Mouse (Mus musculus) embryonic facial prominence, embryonic 13.5 days (tissue): Measurements from ENCODE around the gene Heca. TPM values are rescaled to one million over a fixed set of nuclear protein-coding genes. Genes with fewer than 3 reads are reported as not detected.
"Not testable (repeated sequence)": the region's sequence is repeated elsewhere in the genome, so short reads cannot be mapped to it uniquely, and the experiment has no call there.

Experiments used
- ATAC-seq: fragments of 200-750 bp; cut with Nextera tagmentation; 2 replicates; pipeline ENCODE4 v1.8.0; 2017; ENCODE audit warnings: low read depth; ENCODE audit not compliant: insufficient number of reproducible peaks, insufficient read depth, low FRiP score, low TSS enrichment
- H3K27ac ChIP-seq: fragments of 300-500 bp; sonication (generic); 2 replicates; pipeline ENCODE4 v1.5.1; 2015; ENCODE audit warnings: moderate library complexity, mild to moderate bottlenecking, inconsistent platforms
- H3K27me3 ChIP-seq: fragments of 300-500 bp; sonication (generic); 2 replicates; pipeline ENCODE4 v1.6.1; 2015; ENCODE audit warnings: mild to moderate bottlenecking, inconsistent platforms
- H3K36me3 ChIP-seq: fragments of 300-500 bp; sonication (generic); 2 replicates; pipeline ENCODE4 v1.6.1; 2015; ENCODE audit warnings: mild to moderate bottlenecking, inconsistent platforms
- H3K4me1 ChIP-seq: fragments of 300-500 bp; sonication (generic); 2 replicates; pipeline ENCODE4 v1.6.1; 2015; ENCODE audit warnings: inconsistent platforms
- H3K4me2 ChIP-seq: fragments of 300-500 bp; sonication (generic); 2 replicates; pipeline ENCODE4 v1.6.1; 2015; ENCODE audit warnings: moderate library complexity, mild to moderate bottlenecking, inconsistent platforms
- H3K4me3 ChIP-seq: fragments of 300-500 bp; sonication (generic); 2 replicates; pipeline ENCODE4 v1.5.1; 2015; ENCODE audit warnings: mild to moderate bottlenecking, inconsistent platforms
- H3K9ac ChIP-seq: fragments of 300-500 bp; sonication (generic); 2 replicates; pipeline ENCODE4 v1.6.1; 2015; ENCODE audit warnings: mild to moderate bottlenecking, inconsistent platforms
- H3K9me3 ChIP-seq: fragments of 300-500 bp; sonication (generic); 2 replicates; pipeline ENCODE4 v1.6.1; 2016; ENCODE audit warnings: inconsistent platforms
- WGBS: fragments of 180-500 bp; shearing (Covaris S2); methylation state at CpG from one replicate; pipeline ENCODE4 v1.1.7; 2015; ENCODE audit warnings: mixed read lengths; 5-methylcytosine and 5-hydroxymethylcytosine counted together
- polyA plus RNA-seq: library from polyadenylated mRNA; unstranded; fragments of >200 nt; fragmentation: Nextera tagmentation; extraction: Ambion mirVana; gene quantifications from 2 replicates; pipeline ENCODE4 v1.2.1, GENCODE M21; 2015

The Heca gene
- 4.4 and 6.2 TPM in 2 replicates for polyA plus RNA-seq

GRCm38 (mm10) chr10:17947960-17948730 lies at the start of gene Heca:
Heca (minus strand) TSS chr10:17948067.
- WGBS, result 9% methylated on average over 45 of the region's 50 CpGs

DNA sequence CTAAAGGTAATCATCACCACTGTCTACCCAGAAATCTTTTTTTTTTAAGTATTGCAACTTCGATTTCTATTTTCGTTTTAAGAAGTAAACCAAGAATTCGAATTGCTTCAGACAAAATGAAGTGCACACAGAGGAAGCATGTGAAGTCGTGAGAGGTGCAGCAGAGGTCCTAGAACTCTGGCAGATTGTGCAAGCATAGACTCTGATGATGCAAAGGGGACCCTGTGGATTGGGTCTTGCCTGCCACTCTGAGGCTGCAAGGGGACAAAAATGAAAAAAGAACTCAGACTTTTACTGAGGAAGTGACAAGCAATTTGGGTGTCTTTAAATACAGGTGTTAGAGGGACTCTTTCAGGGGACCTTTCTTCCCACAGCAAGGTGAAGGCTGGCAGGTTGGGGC lies 42.7 kb upstream of the Heca start:
- no peak overlapping the region for H3K9ac ChIP-seq
- 86% methylated on average over 4 of the region's 4 CpGs for WGBS
- no peaks in the 10 kb centered on the region for H3K27me3 ChIP-seq
- no peaks in the 10 kb centered on the region for H3K4me1 ChIP-seq
- no peak overlapping the region for H3K4me2 ChIP-seq
- H3K9me3 ChIP-seq, result no peaks in the 10 kb centered on the region
- no peaks in the 10 kb centered on the region for H3K36me3 ChIP-seq
- no peak for ATAC-seq
- no peak overlapping the region for H3K4me3 ChIP-seq
- H3K27ac ChIP-seq, result no peak overlapping the region

More at GRCm38 (mm10) chr10:17947960-17948730, at the start of gene Heca:
- peak; percentile 94 for ATAC-seq
- Histone ChIP-seq H3K36me3 (no peaks in the 10 kb centered on the region), H3K9me3 (no peaks in the 10 kb centered on the region), H3K27ac (peak within 1 kb of the TSS; percentile 93), H3K9ac (peak within 1 kb of the TSS; percentile 90), H3K4me3 (peak within 1 kb of the TSS; percentile 87), H3K4me2 (peak within 1 kb of the TSS; percentile 59), H3K4me1 (peaks cover 7% of the 10 kb centered on the region), H3K27me3 (no peaks in the 10 kb centered on the region)

- H3K27ac ChIP-seq, result no peak overlapping the region
- no peak for ATAC-seq
- H3K36me3 ChIP-seq, result no peaks in the 10 kb centered on the region
- H3K27me3 ChIP-seq, result no peaks in the 10 kb centered on the region
- H3K4me1 ChIP-seq, result no peaks in the 10 kb centered on the region
- H3K9ac ChIP-seq, result no peak overlapping the region
- no peak overlapping the region for H3K4me3 ChIP-seq
- 69% methylated on average over 6 of the region's 6 CpGs for WGBS
- no peaks in the 10 kb centered on the region for H3K9me3 ChIP-seq
- no peak overlapping the region for H3K4me2 ChIP-seq
These were observed 41.3 kb upstream of the Heca start for GRCm38 (mm10) chr10:17989136-17989535.

DNA sequence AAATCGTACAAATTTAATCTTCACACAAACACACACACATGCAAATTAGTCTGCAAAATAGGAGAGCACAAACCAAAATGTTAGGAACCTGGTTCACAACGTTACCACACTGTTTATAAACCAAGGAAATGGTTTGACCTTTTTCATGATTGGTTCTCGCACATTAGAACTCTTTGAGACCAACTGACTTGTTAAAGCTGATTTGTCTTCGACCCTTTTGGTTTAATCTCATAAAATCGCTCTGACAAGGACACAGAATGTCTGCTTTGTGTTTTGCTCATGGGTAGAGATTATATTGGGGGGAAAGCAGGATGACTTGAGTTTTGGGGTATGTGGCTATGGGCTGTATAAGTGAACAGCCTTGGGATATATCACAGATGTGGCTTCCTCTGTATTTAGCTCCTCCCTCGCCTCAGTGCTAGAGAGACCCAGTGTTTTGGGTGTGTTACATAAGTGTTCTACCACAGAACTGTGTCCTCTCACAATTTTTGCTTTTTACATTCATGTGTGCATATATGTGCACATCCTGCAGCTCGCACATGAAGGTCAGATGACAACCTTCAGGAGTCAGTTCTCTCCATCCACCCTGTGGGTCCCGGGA lies 40.1 kb upstream of the Heca start:
- no peak overlapping the region for H3K4me2 ChIP-seq
- H3K4me3 ChIP-seq, result no peak overlapping the region
- H3K9me3 ChIP-seq, result no peaks in the 10 kb centered on the region
- H3K9ac ChIP-seq, result no peak overlapping the region
- no peak overlapping the region for H3K27ac ChIP-seq
- no peaks in the 10 kb centered on the region for H3K36me3 ChIP-seq
- H3K4me1 ChIP-seq, result no peaks in the 10 kb centered on the region
- H3K27me3 ChIP-seq, result no peaks in the 10 kb centered on the region
- WGBS, result 83% methylated on average over 8 of the region's 8 CpGs
- ATAC-seq, result no peak

GRCm38 (mm10) chr10:17983313-17983712 lies 35.4 kb upstream of the Heca start:
- Histone ChIP-seq H3K9me3 (no peaks in the 10 kb centered on the region), H3K4me1 (no peaks in the 10 kb centered on the region), H3K4me2 (no peak overlapping the region), H3K27me3 (no peaks in the 10 kb centered on the region), H3K4me3 (no peak overlapping the region), H3K36me3 (no peaks in the 10 kb centered on the region), H3K27ac (no peak overlapping the region), H3K9ac (no peak overlapping the region)
- no peak for ATAC-seq
- WGBS, result 91% methylated on average over 2 of the region's 2 CpGs

DNA sequence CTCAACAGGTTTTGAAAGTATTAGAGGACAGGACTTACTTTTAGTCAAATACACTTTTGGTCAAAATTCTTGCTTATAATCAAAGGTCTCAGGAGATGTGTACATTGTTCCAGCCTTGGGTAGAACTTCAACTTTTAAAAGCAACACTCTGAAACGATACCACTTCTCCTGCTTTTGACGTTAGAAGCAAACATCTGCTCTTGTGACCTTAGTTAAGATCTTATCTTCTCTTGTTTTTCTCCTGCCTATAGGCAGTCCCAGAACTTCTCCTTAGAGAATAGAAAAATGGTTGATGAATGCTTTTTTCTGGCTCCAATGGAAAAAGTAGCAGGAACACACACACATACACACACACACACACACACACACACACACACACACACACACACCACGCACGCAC lies 18.2 kb upstream of the Heca start:
- no peak overlapping the region for H3K27ac ChIP-seq
- WGBS, result 58% methylated on average over 4 of the region's 4 CpGs
- no peak overlapping the region for H3K9ac ChIP-seq
- no peak overlapping the region for H3K4me3 ChIP-seq
- H3K27me3 ChIP-seq, result no peaks in the 10 kb centered on the region
- no peak overlapping the region for H3K4me2 ChIP-seq
- no peaks in the 10 kb centered on the region for H3K4me1 ChIP-seq
- ATAC-seq, result no peak
- no peaks in the 10 kb centered on the region for H3K36me3 ChIP-seq
- no peaks in the 10 kb centered on the region for H3K9me3 ChIP-seq

DNA sequence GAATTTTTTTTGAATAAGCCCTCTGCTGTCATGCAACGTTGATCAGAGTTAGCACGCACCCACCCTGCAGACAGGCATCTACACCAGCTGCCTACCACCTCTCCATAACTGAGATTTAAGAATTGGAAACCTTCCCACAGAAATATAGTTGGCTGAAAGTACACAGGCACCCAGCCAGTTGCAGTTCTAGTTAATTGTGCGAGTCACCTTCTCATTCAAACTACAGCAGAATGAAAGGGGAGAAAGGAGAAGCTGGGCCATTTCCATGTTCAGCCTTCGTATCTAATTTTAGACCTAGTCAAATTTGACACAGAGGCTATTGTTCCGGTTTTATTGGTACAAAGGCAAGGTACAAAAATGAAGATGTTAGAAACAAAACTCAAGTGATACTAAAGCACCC lies 2.9 kb upstream of the Heca start:
- no peaks in the 10 kb centered on the region for H3K9me3 ChIP-seq
- no peak overlapping the region for H3K4me3 ChIP-seq
- H3K27me3 ChIP-seq, result no peaks in the 10 kb centered on the region
- H3K4me1 ChIP-seq, result peaks cover 7% of the 10 kb centered on the region
- ATAC-seq, result no peak
- H3K9ac ChIP-seq, result no peak overlapping the region
- no peaks in the 10 kb centered on the region for H3K36me3 ChIP-seq
- 76% methylated on average over 5 of the region's 5 CpGs for WGBS
- no peak overlapping the region for H3K27ac ChIP-seq
- no peak overlapping the region for H3K4me2 ChIP-seq

DNA sequence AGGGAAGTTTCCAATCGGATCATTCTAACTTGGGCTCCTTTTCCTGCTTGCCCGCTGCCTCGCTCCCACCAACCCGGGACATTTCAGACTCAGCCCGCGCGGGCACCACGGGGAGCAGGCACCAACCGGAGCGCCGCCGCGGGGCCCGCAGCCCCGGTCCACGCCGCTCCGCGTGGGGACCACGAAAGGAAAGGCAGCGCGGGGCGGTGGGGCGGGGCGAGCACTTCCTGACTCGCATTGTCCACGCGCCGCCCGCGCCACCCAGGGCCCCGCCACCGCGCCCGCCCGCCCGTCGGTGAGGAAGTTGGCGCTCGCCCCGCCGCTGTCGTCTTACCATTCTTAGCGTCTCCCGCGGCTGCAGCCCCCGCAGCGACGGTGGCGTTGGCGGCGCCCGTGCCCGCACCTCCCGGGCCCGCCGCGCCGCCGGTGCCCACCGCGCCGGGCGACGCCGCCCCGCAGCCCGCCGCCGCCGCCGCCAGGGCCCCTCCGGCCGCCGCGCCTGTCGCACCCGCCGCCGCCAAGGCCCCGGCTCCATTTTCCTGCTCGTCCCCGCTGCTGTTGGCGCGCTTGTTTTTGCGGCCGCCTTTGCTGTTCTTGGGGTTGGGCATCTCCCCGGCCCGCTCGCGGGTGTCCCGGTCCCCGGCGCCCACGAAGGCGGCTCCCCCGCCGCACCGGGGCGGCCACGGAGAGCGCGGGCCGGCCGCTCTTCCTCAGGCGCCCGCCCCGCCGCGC lies 526 bp downstream of the Heca start:
- Histone ChIP-seq H3K4me3 (peak overlapping the region; percentile 87), H3K9ac (peak overlapping the region; percentile 90), H3K36me3 (no peaks in the 10 kb centered on the region), H3K4me1 (peaks cover 7% of the 10 kb centered on the region), H3K27me3 (no peaks in the 10 kb centered on the region), H3K9me3 (no peaks in the 10 kb centered on the region), H3K27ac (peak overlapping the region; percentile 93), H3K4me2 (peak overlapping the region; percentile 59)
- ATAC-seq, result peak; percentile 8; the same call in 1 of the 2 replicates
- under 1% methylated on average over 95 of the region's 110 CpGs for WGBS

GRCm38 (mm10) chr10:17946799-17947174 lies 1.1 kb downstream of the Heca start:
- not testable (repeated sequence) for H3K4me1 ChIP-seq, H3K9me3 ChIP-seq, H3K27me3 ChIP-seq, H3K36me3 ChIP-seq, ATAC-seq
- Histone ChIP-seq H3K4me3 (peak overlapping the region; percentile 87), H3K4me2 (peak overlapping the region; percentile 59), H3K27ac (peak overlapping the region; percentile 93), H3K9ac (peak overlapping the region; percentile 90)
- 0% methylated on average over 4 of the region's 4 CpGs for whole genome bisulfite sequencing

GRCm38 (mm10) chr10:17946046-17946445 lies 1.8 kb downstream of the Heca start:
- Histone ChIP-seq H3K4me3 (peak overlapping the region; percentile 87), H3K9ac (peak overlapping the region; percentile 52; the same call in 1 of the 2 replicates), H3K4me1 (peaks cover 7% of the 10 kb centered on the region), H3K27ac (no peak overlapping the region), H3K27me3 (no peaks in the 10 kb centered on the region), H3K36me3 (peaks cover 4% of the 10 kb centered on the region; the same call in 1 of the 2 replicates), H3K4me2 (peak overlapping the region; percentile 59), H3K9me3 (no peaks in the 10 kb centered on the region)
- 57% methylated on average over 3 of the region's 3 CpGs for WGBS
- ATAC-seq, result no peak

GRCm38 (mm10) chr10:17933622-17934021 lies 14.2 kb downstream of the Heca start:
- Histone ChIP-seq H3K9me3 (no peaks in the 10 kb centered on the region), H3K27me3 (no peaks in the 10 kb centered on the region), H3K36me3 (no peaks in the 10 kb centered on the region), H3K9ac (no peak overlapping the region), H3K27ac (no peak overlapping the region), H3K4me1 (peaks cover 21% of the 10 kb centered on the region), H3K4me3 (no peak overlapping the region), H3K4me2 (no peak overlapping the region)
- WGBS, result 80% methylated on average over 2 of the region's 2 CpGs
- no peak for ATAC-seq
